Mouse (Mus musculus): ENCODE measurements around the gene Mesd. TPM values are rescaled to one million over a fixed set of nuclear protein-coding genes. Genes with fewer than 3 reads are reported as not detected.

Gene Mesd
- 10 to 100 TPM; 26.4 to 27.4 TPM for total RNA-seq (2021)
- long read RNA-seq, experiment 1, full-length matches to known transcripts, result 19 of 20 reads
- long read RNA-seq, experiment 1, partial matches to known transcripts, result 0 of 20 reads
- long read RNA-seq, experiment 1, other reads (novel, unspliced or antisense), result 1 of 20 reads
- long read RNA-seq, experiment 2, full-length matches to known transcripts, result 36 of 47 reads
- long read RNA-seq, experiment 2, partial matches to known transcripts, result 0 of 47 reads
- long read RNA-seq, experiment 2, other reads (novel, unspliced or antisense), result 11 of 47 reads

- DNase-seq, result peak; percentile 84
Measured at GRCm38 (mm10) chr7:83884021-83884658, at the start of gene Mesd, which contains the start of gene Tlnrd1. Mesd (plus strand) TSS chr7:83884466. Tlnrd1 (minus strand) TSS chr7:83884305.

GRCm38 (mm10) chr7:83838525-83839224 is 45.6 kb upstream of the Mesd start:
- DNase-seq, result no peak

- DNase-seq, result no peak
Measured at GRCm38 (mm10) chr7:83840076-83840475, 44.2 kb upstream of the Mesd start.

GRCm38 (mm10) chr7:83842486-83843259 is 41.6 kb upstream of the Mesd start:
- no peak for DNase-seq

- DNase-seq, result no peak
Measured at GRCm38 (mm10) chr7:83844807-83845206, 39.5 kb upstream of the Mesd start.

- DNase-seq, result no peak
Measured at GRCm38 (mm10) chr7:83847187-83848075, 36.8 kb upstream of the Mesd start.

- no peak for DNase-seq
Measured at GRCm38 (mm10) chr7:83851569-83852380, 32.5 kb upstream of the Mesd start.

GRCm38 (mm10) chr7:83852381-83853380 is 31.6 kb upstream of the Mesd start:
- no peak for DNase-seq

- no peak for DNase-seq
Measured at GRCm38 (mm10) chr7:83855203-83855602, 29.1 kb upstream of the Mesd start.

GRCm38 (mm10) chr7:83856353-83857207 is 27.7 kb upstream of the Mesd start:
- peak; percentile 22 for DNase-seq

GRCm38 (mm10) chr7:83857208-83857488 is 27.1 kb upstream of the Mesd start:
- DNase-seq, result no peak

- no peak for DNase-seq
Measured at GRCm38 (mm10) chr7:83857921-83858320, 26.3 kb upstream of the Mesd start.

GRCm38 (mm10) chr7:83859378-83860083 is 24.7 kb upstream of the Mesd start:
- DNase-seq, result peak; percentile 75

GRCm38 (mm10) chr7:83863554-83863953 is 20.7 kb upstream of the Mesd start:
- DNase-seq, result no peak

- DNase-seq, result no peak
Measured at GRCm38 (mm10) chr7:83868200-83868599, 16.1 kb upstream of the Mesd start.

- no peak for DNase-seq
Measured at GRCm38 (mm10) chr7:83869839-83870543, 14.3 kb upstream of the Mesd start.

GRCm38 (mm10) chr7:83877088-83877487 is 7.2 kb upstream of the Mesd start:
- no peak for DNase-seq

Measured in gastrocnemius, postnatal 25 days (tissue).